Mouse (Mus musculus) granulocyte monocyte progenitor cell, adult 5-6 weeks (primary cell): Measurements from ENCODE around the gene Lrp10. TPM values are rescaled to one million over a fixed set of nuclear protein-coding genes. Genes with fewer than 3 reads are reported as not detected.
A peak's percentile ranks its signal among the peaks of the same experiment; 100 is the strongest.

Experiments
- ATAC-seq: replicated peaks from 2 replicates; pipeline ENCODE4 v1.8.0; 2016; ENCODE audit warnings: mild to moderate bottlenecking, moderate TSS enrichment, inconsistent platforms; ENCODE audit not compliant: poor library complexity, severe bottlenecking
- total RNA-seq, 2 experiments: library from RNA; stranded (forward) in 1 of 2; stranded (reverse) in 1 of 2; fragments of 200-712, 200-1000 nt in 1 of 2; fragments of >200 nt in 1 of 2; fragmentation: Nextera tagmentation in 1 of 2; gene quantifications; 2 replicates each; pipeline ENCODE4 v1.2.3; 2014 to 2017

The Lrp10 gene
- total RNA-seq, 2 experiments from 2014 or later, result 23.7 to 41.5 TPM

DNA sequence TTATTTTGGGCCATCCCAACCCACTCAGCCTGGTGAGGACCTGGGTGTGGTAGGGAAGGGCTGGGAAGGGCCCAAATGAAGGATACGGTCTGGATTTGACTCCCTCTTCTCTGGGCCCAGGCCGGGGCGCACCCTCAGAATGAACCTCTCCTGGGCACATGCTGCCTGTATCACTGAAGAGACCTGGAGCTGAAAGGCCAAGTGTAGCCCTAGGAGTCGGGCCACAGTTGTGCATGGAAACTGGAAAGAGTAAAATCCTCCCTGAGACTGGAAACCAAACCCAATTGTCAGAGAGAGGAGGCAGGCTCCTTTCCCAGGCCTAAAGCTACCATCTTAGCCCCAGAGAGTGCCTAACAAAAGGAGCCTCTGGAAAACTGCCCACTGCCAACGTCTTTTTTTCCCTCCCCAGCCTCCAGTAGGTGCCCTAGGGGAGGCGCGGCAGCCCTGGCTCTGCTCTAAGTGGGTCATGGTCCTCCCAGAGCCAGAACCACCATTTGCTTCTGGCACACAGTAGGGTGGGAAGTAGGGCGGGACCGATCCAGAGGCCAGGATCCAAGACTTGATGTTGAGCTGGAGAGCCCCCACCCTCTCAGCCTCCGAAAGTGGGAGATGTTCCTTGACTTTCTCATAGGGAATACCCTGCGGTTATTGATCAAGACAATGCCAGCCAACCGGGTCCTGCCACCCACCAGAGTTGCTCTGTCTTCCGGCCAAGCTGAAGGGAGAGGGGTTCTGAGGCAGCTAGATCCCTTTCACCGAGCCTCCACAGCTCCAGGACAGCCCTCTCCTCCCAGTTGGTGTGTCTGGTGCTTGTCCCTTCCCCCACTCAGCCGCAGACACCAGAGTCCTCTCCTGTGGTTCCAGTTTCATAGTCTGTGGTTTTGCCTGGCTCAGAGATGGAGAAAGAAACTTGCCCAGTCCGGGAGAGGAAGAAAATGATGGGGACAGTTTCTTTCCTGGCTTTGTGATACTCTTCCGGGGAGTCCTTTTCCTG lies 30.8 kb upstream of the Lrp10 start:
- peak; percentile 91 for ATAC-seq

DNA sequence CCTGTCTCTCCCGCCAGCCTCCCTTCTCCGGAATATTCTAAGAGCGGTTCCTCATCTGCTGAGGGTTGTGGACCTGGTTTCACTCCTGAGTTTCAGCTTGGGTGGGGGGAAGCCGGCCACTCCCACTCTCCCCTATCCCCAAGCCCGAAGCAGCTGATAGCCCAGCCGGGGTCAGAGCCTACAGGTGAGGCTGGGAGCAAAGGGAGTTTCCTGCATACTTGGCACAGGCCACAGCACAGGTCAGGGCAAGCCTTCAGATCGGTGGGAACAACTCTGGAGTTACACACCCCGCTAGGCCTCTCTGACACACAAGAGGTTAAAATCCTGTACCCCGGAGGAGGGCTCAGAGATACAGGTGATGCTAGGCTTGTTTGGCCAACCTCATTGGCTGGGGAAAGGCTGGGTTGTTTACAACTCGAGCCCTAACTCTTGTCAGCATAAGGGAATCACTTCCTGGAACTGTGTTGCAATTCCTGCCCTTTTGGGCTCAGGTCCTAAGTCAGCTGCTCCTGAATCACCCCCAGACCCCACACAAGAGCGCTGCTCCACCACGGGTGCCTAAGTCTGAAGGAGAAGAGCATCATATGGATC lies 29.9 kb upstream of the Lrp10 start:
- peak; percentile 18 for ATAC-seq

DNA sequence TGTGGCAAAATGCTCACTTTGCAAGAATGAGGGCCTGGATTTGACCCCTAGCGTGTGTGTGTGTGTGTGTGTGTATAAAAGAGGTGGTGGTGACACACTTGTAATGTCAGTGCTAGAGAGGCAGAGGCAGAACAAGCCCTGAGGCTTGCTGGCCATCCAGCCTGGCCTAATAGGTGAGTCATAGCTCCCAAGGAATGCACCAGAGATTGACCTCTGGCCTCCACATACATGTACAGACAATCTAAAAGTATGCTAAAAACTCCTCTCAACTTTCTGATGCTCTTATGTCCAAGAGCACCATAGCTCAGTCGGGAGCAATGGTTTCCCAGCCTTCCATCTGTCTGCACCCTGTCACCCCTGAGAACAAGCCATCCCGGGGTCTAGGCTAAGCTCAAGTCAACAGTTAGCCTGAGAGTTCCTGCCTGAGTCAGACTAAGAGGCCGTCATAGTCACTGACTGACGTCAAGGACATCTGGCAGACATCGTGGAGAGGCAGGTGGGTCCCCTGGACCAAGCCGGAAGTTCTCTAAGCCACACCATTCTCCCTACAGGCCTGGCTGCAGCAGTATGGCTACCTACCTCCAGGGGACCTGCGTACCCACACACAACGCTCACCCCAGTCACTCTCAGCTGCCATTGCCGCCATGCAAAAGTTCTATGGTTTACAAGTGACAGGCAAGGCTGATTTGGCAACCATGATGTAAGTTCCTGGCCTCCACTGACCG lies 28.6 kb upstream of the Lrp10 start:
- ATAC-seq, result no peak

DNA sequence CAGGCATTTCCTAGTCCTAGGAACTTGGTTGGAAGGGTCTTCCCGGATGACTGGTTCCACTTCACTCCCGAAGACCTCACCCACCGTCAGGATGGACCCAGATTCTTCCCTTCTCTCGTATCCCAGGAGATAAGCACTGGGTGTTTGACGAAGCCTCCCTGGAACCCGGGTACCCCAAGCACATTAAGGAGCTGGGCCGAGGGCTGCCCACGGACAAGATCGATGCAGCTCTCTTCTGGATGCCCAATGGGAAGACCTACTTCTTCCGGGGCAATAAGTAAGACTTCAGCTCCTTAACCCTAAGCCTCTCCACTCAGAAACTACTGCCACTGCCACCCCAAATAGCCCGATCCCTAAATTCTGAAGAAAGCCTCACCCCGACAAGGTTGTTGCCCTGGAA lies 24.8 kb upstream of the Lrp10 start:
- ATAC-seq, result no peak

DNA sequence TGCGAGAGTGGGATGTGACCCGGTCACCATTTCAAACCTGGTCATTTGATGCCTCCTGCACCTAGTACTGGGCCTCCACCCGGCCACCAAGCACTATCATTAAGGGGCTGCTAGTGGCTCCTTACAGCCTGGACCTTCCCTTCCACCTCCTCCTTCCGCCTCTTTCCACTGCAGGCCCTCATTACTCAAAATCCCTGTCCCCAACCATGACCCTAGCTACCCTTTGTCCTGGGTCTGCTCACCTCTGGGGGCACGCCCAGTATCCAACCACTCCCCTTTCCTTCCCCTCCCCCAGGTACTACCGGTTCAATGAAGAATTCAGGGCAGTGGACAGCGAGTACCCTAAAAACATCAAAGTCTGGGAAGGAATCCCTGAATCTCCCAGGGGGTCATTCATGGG lies 24.3 kb upstream of the Lrp10 start:
- ATAC-seq, result no peak

DNA sequence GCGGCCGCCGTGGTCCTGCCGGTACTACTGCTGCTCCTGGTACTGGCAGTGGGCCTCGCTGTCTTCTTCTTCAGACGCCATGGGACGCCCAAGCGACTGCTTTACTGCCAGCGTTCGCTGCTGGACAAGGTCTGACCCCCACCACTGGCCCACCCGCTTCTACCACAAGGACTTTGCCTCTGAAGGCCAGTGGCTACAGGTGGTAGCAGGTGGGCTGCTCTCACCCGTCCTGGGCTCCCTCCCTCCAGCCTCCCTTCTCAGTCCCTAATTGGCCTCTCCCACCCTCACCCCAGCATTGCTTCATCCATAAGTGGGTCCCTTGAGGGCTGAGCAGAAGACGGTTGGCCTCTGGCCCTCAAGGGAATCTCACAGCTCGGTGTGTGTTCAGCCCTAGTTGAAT lies 23.4 kb upstream of the Lrp10 start:
- no peak for ATAC-seq

DNA sequence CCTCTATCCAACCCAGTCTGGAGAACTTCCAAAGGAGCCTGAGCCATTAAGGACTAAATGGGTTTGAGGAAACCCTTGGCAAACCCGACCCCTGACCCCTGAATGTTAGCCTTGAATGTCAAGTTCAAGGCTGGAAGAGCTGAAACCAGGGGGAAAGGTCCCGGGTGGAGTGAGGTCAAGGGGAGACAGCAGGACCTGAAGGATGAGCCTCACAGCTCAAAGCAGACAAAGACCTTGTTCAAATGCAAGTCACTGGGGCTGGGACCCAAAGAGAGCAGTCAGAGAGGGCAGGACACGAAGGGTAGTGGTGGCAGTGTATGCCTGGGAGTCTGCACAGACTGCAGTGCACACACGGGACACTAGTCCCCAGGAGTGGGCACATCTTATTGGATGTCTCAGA lies 22.6 kb upstream of the Lrp10 start:
- ATAC-seq, result no peak

DNA sequence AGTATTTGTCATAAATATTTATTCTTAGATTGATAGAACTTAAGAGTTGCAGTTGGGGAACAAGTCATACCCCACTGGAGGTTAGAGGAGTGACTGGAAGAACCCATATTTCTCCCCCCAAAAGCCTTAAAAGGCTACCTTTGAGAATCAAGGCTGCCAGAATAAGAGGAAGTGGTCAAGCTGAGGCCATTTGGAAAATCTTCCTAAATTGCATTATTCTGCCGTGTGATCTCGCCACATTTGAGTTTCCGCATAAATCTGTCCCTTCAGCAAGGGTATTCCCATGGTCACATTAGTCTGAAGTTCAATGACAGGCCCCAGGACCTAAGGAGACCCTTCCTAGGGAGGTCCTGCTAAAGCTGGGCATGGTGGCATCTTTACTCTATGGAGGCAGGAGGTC lies 21.4 kb upstream of the Lrp10 start:
- peak; percentile 74 for ATAC-seq

DNA sequence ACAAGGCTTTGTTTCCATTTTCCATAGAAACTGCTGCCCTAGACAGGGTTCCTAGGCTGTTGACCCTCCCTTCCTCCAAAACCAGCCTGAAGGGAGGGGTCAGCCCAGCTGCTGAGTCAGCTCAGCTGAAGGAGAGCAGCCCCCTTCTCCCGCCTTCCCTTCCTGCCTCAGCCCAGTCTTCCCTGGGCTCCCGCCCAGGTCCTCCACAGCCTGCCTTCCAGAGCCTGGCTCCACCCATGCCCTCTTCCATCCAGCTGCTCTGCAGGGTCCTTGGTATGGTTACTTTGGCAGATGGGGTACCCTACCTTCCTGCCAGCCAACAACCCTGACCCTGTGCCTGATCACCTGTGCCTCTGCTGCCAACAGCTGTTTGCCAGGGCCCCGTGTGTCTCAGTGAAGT lies 20.7 kb upstream of the Lrp10 start:
- no peak for ATAC-seq

DNA sequence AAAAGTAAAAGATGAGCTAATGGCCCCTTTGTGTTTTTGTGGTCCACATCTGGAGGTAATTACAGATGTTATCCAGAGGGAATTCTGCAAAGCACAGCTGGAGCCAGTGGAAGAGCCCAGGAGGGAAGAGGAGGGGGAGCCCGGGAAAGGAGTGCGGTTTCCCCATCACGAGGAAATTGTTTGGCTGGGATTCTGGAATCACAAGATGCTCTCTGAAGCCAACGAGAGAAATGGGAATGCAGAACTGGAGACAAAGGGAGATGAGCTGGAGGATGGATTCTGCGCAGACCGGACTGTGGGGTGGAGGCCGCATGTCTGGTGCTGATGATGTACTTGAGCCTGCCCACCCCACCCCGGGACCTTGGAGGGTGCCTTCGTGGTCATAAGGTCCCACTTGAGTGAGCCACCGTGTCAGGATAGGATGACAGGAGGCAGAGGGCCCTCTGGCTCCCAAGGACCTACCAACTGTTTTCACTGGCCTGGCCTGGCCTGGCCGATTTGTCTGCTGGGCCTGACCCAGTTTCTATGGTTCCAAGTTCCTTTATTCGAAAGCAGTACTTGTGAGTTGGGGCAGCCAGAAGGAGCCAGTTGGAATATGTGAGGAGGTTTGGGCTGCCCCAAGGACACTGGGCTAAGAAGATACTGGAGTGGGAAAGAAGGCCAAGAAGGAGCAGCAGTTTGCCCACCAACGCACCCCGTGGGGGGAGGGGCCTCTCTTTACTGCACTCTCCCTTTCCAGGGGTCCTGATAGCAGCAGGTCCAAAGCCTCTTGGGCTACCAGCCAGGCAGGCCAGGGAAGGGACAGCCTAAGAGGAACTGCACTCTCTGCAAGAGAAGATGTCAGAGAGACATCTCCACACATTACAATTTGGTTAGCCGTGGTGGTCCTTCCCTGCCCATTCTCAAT lies 20.0 kb upstream of the Lrp10 start:
- ATAC-seq, result no peak

DNA sequence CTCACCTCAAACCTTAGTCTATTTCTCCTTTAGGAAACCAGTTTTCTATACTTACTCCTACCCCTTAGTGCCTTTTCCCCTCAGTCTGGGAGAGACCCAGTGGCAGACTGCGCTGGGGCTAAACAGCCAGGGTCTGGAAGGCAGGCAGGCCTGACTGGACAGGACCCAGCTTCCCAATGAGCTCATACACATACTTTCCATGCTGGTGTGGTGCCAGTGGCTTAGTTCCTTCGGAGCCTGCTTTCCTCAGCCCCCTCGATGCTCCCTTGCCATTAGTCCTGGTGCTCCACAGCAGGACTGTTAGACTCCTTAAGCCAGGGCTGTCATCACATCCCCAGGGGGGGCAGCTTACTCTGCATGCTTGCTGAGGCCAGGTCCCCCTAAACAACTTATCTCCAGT lies 18.5 kb upstream of the Lrp10 start:
- no peak for ATAC-seq

DNA sequence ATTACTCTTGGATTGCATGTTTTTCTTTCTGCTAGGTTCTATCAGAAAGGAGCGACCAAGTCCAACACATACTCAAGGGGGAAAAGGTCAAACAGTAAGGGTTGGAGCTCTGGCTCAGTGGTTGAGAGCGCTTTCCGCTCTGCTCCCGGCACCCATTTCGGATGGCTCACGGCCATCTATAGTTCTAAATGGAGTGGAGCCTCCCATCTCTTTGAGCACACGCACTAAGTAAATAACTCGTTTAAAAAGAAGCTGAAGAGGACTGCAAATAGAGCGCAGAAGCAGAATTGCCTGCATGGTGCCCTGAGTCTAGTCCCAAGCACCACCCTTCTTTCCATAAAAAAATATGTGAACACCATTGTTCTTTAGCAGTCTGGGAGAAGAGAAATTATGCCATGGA lies 10.4 kb upstream of the Lrp10 start:
- ATAC-seq, result no peak

DNA sequence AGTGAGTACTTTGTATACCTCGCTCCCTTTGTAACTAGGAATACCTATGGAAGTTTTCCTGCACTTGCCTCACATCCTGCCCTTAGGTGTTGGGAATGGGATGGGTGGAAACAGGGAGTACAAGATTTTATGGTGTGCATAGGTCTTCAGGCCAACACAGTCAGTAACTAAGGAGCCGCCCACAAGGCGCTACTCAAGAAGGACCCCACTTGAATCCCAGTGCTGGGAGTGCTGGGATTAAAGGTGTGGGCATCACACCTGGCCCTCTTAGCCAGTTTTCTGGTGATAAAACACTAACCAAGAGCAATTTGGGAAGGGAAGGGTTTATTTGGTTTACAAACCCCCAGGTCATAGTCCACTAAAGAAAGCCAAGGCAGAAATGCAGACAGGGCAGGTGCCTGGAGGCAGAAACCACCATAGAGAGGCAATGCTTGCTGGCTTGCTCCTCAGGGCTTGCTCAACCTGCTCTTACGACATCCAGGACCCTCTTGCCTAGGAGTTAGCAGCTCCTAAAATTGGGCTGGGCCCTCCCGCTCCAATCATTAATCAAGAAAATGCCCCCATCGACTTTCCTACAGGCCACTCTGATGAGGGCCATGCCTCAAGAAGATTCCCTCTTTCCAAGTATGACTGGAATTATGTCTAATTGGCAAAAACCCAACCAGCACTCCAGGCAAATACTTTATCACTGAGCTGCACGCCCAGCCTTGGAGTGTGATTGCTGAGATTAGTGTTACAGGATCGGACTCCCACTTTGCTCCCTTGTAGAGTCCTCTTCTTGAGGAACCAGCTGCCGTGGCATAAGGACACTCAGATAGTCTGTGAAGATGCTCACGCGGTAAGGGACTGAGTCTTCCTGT lies 9.0 kb upstream of the Lrp10 start:
- ATAC-seq, result peak; percentile 73

DNA sequence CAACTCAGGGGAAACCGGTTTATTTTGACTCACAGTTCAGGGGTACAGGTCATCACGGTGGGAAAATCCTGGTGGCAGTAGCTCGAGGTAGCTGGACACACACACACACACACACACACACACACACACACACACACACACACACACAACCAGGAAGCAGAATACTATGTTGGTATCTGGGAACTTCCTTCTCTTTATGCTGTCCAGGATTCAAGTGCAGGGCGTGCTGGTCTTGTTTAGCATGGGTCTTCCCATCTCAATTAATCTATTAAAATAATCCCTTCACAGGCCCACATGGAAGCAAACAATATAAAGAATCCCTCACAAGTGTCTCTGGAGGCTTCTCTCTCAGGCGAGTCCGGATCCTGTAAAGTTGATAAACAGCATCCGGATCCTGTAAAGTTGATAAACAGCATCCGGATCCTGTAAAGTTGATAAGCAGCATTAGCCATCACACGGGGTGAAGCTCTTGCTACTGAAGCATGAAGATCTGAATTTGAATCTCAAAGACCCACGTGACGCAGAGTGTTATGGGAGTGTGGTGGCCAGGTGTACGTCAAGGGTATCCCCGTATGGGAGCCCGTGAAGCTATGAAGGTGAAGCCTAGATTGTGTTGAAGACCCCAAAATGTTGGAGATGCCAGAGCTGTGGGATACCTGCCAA lies 5.9 kb upstream of the Lrp10 start:
- ATAC-seq, result no peak

DNA sequence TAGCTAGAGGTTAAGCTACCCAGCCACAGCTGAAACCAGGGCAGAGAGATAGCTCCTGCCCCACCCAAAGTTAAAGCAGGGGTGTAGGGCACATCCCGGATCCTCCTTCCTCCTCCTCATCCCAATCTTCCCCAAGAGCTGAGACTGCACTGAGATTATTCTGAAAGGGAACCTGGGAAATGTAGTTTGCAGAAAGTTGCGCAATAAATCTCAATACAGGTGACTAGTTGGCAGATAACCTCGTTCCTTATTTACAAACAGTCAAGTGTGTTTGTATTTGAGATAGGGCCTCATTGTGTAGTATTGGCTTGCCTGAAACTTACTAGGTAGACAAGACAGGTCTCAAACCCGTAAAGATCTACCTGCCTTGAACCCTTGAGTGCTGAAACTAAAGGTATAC lies 1.8 kb upstream of the Lrp10 start:
- no peak for ATAC-seq

DNA sequence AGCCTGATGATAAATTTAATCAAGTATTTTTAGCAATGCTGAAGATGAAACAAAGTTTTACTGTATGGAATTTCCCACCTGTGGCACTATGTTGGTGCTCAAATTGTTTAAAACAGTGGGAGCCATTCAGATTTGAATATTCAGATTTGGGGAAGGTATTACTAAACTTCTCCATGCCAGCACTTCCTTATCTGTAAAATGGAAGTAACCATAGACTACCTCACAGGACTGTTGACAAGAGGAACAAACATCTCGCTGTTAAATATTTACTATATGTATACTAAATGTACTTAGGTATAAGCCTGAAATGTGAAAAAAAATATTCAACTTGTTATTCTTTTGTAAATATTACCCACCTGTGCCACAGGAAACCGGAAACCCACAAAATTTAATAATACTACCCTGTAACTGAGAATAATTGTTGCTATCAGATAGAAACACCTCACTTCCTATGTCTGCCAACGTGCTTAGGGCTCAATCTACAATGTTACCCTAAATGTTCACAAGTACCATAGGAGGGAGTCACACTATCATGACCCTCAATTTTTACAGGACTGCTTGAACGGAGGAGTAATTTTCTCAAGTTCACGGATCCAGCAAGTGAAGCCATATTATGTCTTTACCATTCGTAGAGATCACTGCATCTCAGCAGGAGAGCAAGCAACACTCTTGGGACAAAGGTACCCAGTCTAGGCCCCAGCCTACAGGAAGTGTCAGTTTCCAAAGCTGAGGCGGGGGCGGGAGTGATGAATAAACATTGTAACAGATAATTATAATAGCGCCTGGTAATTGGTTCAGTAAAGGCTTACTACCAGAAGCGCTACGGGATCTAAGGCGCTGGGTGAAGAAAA lies 604 bp upstream of the Lrp10 start:
- ATAC-seq, result peak; percentile 40

DNA sequence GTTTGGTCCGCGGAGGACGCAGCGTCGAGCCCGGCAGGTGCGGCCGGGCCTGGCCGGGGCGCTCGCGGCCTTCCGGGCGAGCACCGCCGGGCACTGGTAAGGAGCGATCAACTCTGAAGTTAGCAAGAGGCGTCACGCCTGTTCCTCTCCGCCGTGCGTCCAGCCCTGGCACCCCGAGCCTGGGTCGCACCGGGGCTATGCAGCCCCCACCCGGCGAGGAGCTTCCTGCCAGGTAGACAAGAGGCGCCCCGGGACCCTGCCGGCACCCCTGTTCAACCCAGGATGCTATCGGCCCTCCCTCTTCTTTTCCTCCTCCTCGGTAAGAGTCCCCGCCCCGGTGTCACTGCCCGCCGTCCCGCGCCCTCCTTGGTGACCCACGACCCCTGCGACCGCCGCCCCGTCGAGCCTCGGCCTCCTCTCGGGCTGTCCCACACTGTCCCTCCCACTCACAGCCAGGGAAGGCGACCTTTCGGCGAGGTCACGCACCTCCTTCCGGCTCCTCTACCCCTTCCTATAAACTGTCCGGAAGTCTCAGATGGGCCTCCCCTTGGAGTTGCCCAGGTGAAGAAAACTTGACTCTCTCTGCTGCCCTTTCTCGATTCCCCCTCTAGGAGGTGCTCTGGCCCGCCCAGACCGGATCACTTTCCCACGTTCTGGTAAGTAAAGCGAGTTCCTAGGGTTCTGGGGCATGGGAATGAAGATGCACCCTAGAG lies 512 bp downstream of the Lrp10 start:
- peak; percentile 72 for ATAC-seq
